Mouse (Mus musculus) cerebellum, adult (tissue): Measurements from ENCODE around the gene Ptk6.
A peak's percentile ranks its signal among the peaks of the same experiment; 100 is the strongest.

Experiments used
- ATAC-seq: cut with Nextera tagmentation; 2 replicates; pipeline ENCODE4 v1.9.2; 2017; ENCODE audit warnings: mild to moderate bottlenecking, moderate library complexity, mixed read lengths; ENCODE audit not compliant: insufficient number of reproducible peaks, low FRiP score, low TSS enrichment

The Ptk6 gene

GRCm38 (mm10) chr2:181174646-181175045 lies 27.9 kb downstream of the Ptk6 start:
- ATAC-seq = no peak

GRCm38 (mm10) chr2:181166469-181166868 lies 36.1 kb downstream of the Ptk6 start:
- no peak for ATAC-seq

GRCm38 (mm10) chr2:181160821-181161220 lies 41.8 kb downstream of the Ptk6 start:
- ATAC-seq = no peak

GRCm38 (mm10) chr2:181159771-181160170 lies 42.8 kb downstream of the Ptk6 start:
- ATAC-seq = peak; percentile 21

- ATAC-seq = peak; percentile 65
Measured at GRCm38 (mm10) chr2:181159091-181159514, 43.5 kb downstream of the Ptk6 start.

GRCm38 (mm10) chr2:181158471-181158870 lies 44.1 kb downstream of the Ptk6 start:
- ATAC-seq = no peak

- ATAC-seq = no peak
Measured at GRCm38 (mm10) chr2:181157716-181158302, 44.8 kb downstream of the Ptk6 start.

- no peak for ATAC-seq
Measured at GRCm38 (mm10) chr2:181157180-181157579, 45.4 kb downstream of the Ptk6 start.

- ATAC-seq = peak; percentile 13; the same call in 1 of the 2 replicates
Measured at GRCm38 (mm10) chr2:181156248-181157121, 46.1 kb downstream of the Ptk6 start, which contains the start of gene Eef1a2. TSS of gene Eef1a2 (minus strand) at chr2:181157014.

- ATAC-seq = peak; percentile 24; the same call in 1 of the 2 replicates
Measured at GRCm38 (mm10) chr2:181155801-181156200, 46.8 kb downstream of the Ptk6 start.

GRCm38 (mm10) chr2:181154831-181155415 lies 47.7 kb downstream of the Ptk6 start:
- ATAC-seq = no peak

GRCm38 (mm10) chr2:181154361-181154760 lies 48.2 kb downstream of the Ptk6 start:
- ATAC-seq = no peak

GRCm38 (mm10) chr2:181153837-181154236 lies 48.8 kb downstream of the Ptk6 start:
- ATAC-seq = no peak

- ATAC-seq = no peak
Measured at GRCm38 (mm10) chr2:181153131-181153530, 49.5 kb downstream of the Ptk6 start.

GRCm38 (mm10) chr2:181152701-181153100 lies 49.9 kb downstream of the Ptk6 start:
- ATAC-seq = no peak

GRCm38 (mm10) chr2:181150281-181150680 lies 52.3 kb downstream of the Ptk6 start:
- ATAC-seq = no peak

- no peak for ATAC-seq
Measured at GRCm38 (mm10) chr2:181148318-181148955, 54.2 kb downstream of the Ptk6 start.

GRCm38 (mm10) chr2:181147546-181148317 lies 54.9 kb downstream of the Ptk6 start:
- ATAC-seq = no peak

GRCm38 (mm10) chr2:181146976-181147545 lies 55.5 kb downstream of the Ptk6 start:
- no peak for ATAC-seq

- ATAC-seq = no peak
Measured at GRCm38 (mm10) chr2:181144675-181145074, 57.9 kb downstream of the Ptk6 start.
